ENCODE assay signal across 13 mouse cellular contexts in the genomic region with DNA sequence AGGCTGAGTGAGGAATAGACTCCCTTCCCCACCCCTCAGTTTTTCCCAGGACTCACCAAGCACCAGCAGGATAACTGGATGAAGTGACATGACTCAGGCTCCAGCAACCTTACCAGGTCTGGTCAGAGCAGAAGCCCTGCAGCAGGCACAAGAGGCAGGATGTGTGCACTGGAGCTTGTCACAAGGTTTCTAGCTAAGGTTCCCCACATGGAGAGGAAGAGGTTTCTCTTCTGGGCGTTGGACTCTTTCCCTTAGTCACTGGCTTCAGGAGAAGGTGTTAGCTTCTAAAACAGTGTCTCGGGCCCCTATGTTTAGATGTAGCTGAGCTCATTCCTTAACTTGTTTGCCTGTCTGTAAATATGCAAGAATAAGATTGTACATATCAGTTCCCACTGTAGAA. TPM values are rescaled to one million over a fixed set of nuclear protein-coding genes. Genes with fewer than 3 reads are reported as not detected.
A peak's percentile ranks its signal among the peaks of the same experiment; 100 is the strongest.
DNase-seq lines count a peak whose midpoint lies in the region; ATAC-seq and TF ChIP-seq lines count a peak whose summit lies in the region.
"Had no signal": no experiment of that assay in that cellular context is flagged by ENCODE, and none has a peak within 500 bp of the region (broad histone marks: within the 10 kb centered on the region; RNA-seq: fewer than 3 reads in every experiment).

Gene Lair1 (minus strand): TSS at position 192 of the 400 bp plus-strand sequence.

- 28% methylated on average over 2 of the region's 2 CpGs for WGBS in liver, embryonic 13.5 days (ENCODE audit: insufficient replicate concordance)
- WGBS in thymus, adult 2 months: 7% methylated on average over 2 of the region's 2 CpGs
- 59% methylated on average over 2 of the region's 2 CpGs for WGBS in heart, embryonic 11.5 days (ENCODE audit: insufficient replicate concordance)

- H3K9ac ChIP-seq in liver, embryonic 13.5 days: no peak within 1 kb of the TSS
- H3K9ac ChIP-seq in heart, embryonic 11.5 days (ENCODE audit: low read depth, low read length): no peak within 1 kb of the TSS
- H3K9ac ChIP-seq: hindbrain, embryonic 12.5 days; limb, embryonic 13.5 days; midbrain, embryonic 12.5 days had no signal

- no peaks in the 10 kb centered on the region for H3K27me3 ChIP-seq in liver, embryonic 13.5 days
- no peaks in the 10 kb centered on the region for H3K27me3 ChIP-seq in thymus, adult 2 months (ENCODE audit: control insufficient read depth, insufficient read depth, low read length)
- no peaks in the 10 kb centered on the region for H3K27me3 ChIP-seq in heart, embryonic 11.5 days (ENCODE audit: control insufficient read depth, insufficient read depth, low read length)
- H3K27me3 ChIP-seq: hindbrain, embryonic 12.5 days; limb, embryonic 13.5 days; midbrain, embryonic 12.5 days had no signal

- no peak within 1 kb of the TSS for H3K4me3 ChIP-seq in liver, embryonic 13.5 days (replicated peaks)
- no peak within 1 kb of the TSS for H3K4me3 ChIP-seq in thymus, adult 2 months (ENCODE audit: control insufficient read depth, insufficient read depth, low read length)
- H3K4me3 ChIP-seq in heart, embryonic 11.5 days (ENCODE audit: low read depth, low read length): no peak within 1 kb of the TSS
- H3K4me3 ChIP-seq: hindbrain, embryonic 12.5 days; limb, embryonic 13.5 days; midbrain, embryonic 12.5 days had no signal

- peak; percentile 81 for ATAC-seq in activated CD4-positive, CD25-positive, alpha-beta regulatory T cell, adult 4 months
- ATAC-seq in liver, embryonic 13.5 days (ENCODE audit: low read depth): peak; percentile 26; the same call in 1 of the 2 replicates
- no peak for ATAC-seq in heart, embryonic 11.5 days (replicated peaks; ENCODE audit: insufficient number of reproducible peaks, low FRiP score, low TSS enrichment)

- TF ChIP-seq POLR2A in thymus, adult 2 months (IDR thresholded peaks at IDR 0.05; ENCODE audit: control insufficient read depth, extremely low read depth, insufficient read depth, low read length, poor library complexity): no peak

- H3K36me3 ChIP-seq in liver, embryonic 13.5 days: no peaks in the 10 kb centered on the region
- no peaks in the 10 kb centered on the region for H3K36me3 ChIP-seq in thymus, adult 2 months (ENCODE audit: control insufficient read depth, insufficient read depth, low read length)
- no peaks in the 10 kb centered on the region for H3K36me3 ChIP-seq in heart, embryonic 11.5 days (ENCODE audit: control insufficient read depth, insufficient read depth, low read length)
- H3K36me3 ChIP-seq: hindbrain, embryonic 12.5 days; limb, embryonic 13.5 days; midbrain, embryonic 12.5 days had no signal

- H3K4me2 ChIP-seq in liver, embryonic 13.5 days: no peak within 1 kb of the TSS
- H3K4me2 ChIP-seq in heart, embryonic 11.5 days: no peak within 1 kb of the TSS
- H3K4me2 ChIP-seq: hindbrain, embryonic 12.5 days; limb, embryonic 13.5 days; midbrain, embryonic 12.5 days had no signal

- no peak for TF ChIP-seq CTCF in thymus, adult 2 months (IDR thresholded peaks at IDR 0.05; ENCODE audit: borderline replicate concordance, control insufficient read depth, extremely low read depth, insufficient read depth, low read length, poor library complexity)

- DNase-seq in layer of hippocampus, adult 9-11 months: peak; percentile 50
- DNase-seq in layer of hippocampus, adult 9-10 months (ENCODE audit: low spot score): no peak
- no peak for DNase-seq in liver, embryonic 13.5 days
- peak; percentile 31 for DNase-seq in thymus, adult 2 months
- DNase-seq in adrenal gland, postnatal 14 days: no peak
- no peak for DNase-seq in left cerebral cortex, adult 8-10 months (ENCODE audit: low spot score in 2 of 2)
- DNase-seq: cerebellum, postnatal 10 days; kidney, postnatal 4 days had no signal

- peaks cover 3% of the 10 kb centered on the region for H3K4me1 ChIP-seq in liver, embryonic 13.5 days (replicated peaks)
- peaks cover 6% of the 10 kb centered on the region for H3K4me1 ChIP-seq in thymus, adult 2 months (replicated peaks; ENCODE audit: control insufficient read depth, insufficient read depth, low read length)
- H3K4me1 ChIP-seq in heart, embryonic 11.5 days (ENCODE audit: control insufficient read depth, insufficient read depth, low read length): no peaks in the 10 kb centered on the region
- H3K4me1 ChIP-seq: hindbrain, embryonic 12.5 days; limb, embryonic 13.5 days; midbrain, embryonic 12.5 days had no signal

- H3K9me3 ChIP-seq in liver, embryonic 13.5 days (replicated peaks): no peaks in the 10 kb centered on the region
- no peaks in the 10 kb centered on the region for H3K9me3 ChIP-seq in heart, embryonic 11.5 days (replicated peaks; ENCODE audit: control insufficient read depth, low read length)
- H3K9me3 ChIP-seq: hindbrain, embryonic 12.5 days; limb, embryonic 13.5 days; midbrain, embryonic 12.5 days had no signal

- H3K27ac ChIP-seq in liver, embryonic 13.5 days: no peak within 1 kb of the TSS; the same call in 1 of the 2 replicates
- peak within 1 kb of the TSS; percentile 78 for H3K27ac ChIP-seq in thymus, adult 2 months (ENCODE audit: control insufficient read depth, insufficient read depth, low read length)
- H3K27ac ChIP-seq in heart, embryonic 11.5 days (ENCODE audit: low read depth, low read length): no peak within 1 kb of the TSS
- H3K27ac ChIP-seq: hindbrain, embryonic 12.5 days; limb, embryonic 13.5 days; midbrain, embryonic 12.5 days had no signal

RNA-seq across cellular contexts. Expression of gene Lair1, which starts in this region (rescaled TPM):
- polyA plus RNA-seq in activated CD4-positive, CD25-positive, alpha-beta regulatory T cell, adult 4 months (2017; shearing (Covaris generic)): 1 to 10 TPM; 5.3 to 6.9 TPM
- polyA plus RNA-seq in liver, embryonic 13.5 days (2015; fragmentation: Nextera tagmentation; extraction: Ambion mirVana): 1.4 and 1.8 TPM in 2 replicates
- polyA plus RNA-seq in thymus, adult 2 months (2012; rRNA removed): 11.0 and 12.9 TPM in 2 replicates
- total RNA-seq in adrenal gland, postnatal 14 days (2021): 0.59 and 1.8 TPM in 2 replicates
- 0.76 and 0.86 TPM in 2 replicates for polyA plus RNA-seq in heart, embryonic 11.5 days (2014; fragmentation: Nextera tagmentation; extraction: Ambion mirVana)
- 10 to 100 TPM in 2 of 4 experiments, 1 to 10 TPM in 2; 7.7 to 18.9 (median 13.3) TPM for total RNA-seq in left cerebral cortex, adult 8-10 months (2022)

Comparison
In these comparisons a context has a peak if more than half of its experiments do, and no peak if none do; other contexts are left out.
1. DNase-seq: peak in layer of hippocampus, adult 9-11 months (single experiment) and thymus, adult 2 months (single experiment); none in layer of hippocampus, adult 9-10 months (single experiment), liver, embryonic 13.5 days (single experiment), adrenal gland, postnatal 14 days (single experiment) and left cerebral cortex, adult 8-10 months (0 of 2).